Mouse (Mus musculus) gastrocnemius, postnatal 10 days (tissue): ENCODE measurements around the gene Armc9. TPM values are rescaled to one million over a fixed set of nuclear protein-coding genes. Genes with fewer than 3 reads are reported as not detected.
A peak's percentile ranks its signal among the peaks of the same experiment; 100 is the strongest.

Experiments used
- DNase-seq: peaks from one replicate; pipeline ENCODE4 v3.0.0; 2021; ENCODE audit warnings: mixed read lengths
- total RNA-seq, 2 experiments: library from RNA; stranded (reverse); gene quantifications; 2 replicates each; pipeline ENCODE4 v1.2.3; 2021

The Armc9 gene
- total RNA-seq, 2 experiments from 2014 or later: 2.7 to 6.0 TPM

DNA sequence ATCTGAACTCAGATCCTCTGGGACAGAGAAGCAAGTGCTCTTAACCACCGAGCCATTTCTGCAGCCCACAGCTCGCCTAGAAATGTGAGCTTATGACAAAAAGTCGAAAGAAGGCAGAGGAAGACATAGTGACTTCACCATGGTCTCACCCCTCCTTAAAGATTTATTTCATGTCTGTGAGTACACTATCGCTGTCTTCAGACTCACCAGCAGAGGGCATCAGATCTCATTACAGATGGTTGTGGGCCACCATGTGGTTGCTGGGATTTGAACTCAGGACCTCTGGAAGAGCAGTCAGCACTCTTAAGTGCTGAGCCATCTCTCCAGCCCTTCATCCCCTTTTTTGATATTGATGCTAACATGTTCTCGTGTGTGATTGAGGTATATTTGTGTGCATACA, 20.0 kb downstream of the Armc9 start:
- no peak for DNase-seq

DNA sequence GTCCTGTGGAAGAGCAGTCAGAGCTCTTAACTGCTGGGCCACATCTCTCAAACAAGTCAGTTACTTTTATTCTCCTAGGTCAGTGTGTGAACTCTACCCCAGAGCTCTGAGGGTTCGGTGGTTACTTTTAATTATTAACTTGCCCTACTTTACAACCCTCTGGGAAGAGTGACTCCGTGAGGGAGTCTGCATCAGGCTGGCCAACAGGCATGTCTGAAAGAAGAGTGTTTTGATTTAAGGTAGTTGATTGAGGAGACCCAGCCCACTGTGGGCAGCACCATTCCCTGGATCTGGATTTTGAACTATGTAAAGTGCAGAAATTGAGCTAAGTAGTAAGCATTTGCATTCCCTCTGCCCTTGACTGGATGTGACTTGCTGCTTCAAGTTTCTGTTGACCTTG, 21.5 kb downstream of the Armc9 start:
- no peak for DNase-seq

DNA sequence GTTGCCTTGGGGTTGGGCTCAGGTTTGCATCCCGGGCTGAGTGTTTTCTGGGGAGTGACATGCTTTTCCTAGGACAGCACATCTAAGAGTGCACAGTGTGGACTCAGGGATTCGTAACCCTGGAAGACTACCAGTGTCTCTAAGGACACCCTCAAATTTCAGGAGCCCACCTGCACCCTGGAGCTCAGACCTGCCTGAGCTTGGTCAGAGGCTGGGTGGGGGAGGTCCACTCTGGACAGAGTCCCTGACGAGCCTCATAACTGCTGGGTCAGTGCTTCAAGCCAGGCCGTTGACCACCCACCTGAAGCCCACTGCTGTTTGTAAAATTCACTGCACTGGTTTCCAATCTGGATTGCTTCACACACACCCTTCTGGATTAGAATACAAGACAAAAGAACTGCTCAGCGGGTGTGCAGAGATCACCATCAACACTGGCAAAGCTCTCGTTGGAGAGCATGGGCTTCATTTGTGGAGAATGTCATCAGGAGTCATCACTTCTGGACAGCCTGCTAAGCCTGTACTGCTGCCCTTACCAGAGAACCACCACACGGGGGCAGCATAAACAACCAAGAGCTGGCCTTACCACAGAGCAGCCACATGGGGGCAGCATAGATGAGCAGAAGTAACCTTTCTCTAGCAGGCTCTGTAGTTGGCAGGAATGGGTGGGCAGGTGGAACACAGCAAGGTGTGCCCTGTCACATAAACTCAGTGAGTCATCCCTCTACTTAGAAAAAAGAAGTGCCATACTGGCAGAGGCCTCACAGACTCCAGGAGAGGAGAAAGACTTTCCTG, 24.1 kb downstream of the Armc9 start:
- DNase-seq: peak; percentile 83

DNA sequence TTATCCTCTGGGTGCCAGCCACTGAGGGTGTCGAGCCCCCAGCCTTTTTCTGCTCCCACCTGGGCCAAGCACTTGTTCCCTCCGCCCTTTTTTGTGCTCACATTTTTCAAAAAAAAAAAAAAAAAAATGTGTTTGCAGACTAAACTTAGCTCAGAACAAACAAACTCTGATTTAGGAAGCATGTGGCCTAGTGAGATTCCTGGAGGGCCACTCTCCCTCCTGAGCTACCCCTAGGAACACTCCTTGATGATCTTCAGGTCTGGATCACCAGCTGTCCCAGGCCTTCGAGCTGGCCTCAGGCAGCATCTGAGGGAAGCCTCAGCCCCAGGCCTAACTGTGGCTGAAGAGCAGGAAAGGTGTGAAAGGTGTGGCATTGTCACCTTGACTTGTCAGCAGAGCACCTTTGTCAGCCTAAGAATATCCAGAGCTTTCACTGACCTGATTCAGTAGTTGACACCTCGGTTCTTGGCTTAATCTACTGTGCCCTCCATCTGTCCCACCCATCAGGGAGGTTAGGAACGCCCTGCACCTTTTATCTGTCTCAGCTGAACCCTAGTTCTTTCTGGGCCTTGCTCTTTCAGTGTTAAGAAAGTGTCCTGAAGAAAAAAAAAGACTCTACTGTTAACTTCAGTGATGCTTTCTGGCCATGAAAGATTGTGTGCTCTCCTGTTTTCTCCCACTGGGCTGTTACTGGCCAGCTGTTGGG, 27.6 kb downstream of the Armc9 start:
- DNase-seq: no peak

DNA sequence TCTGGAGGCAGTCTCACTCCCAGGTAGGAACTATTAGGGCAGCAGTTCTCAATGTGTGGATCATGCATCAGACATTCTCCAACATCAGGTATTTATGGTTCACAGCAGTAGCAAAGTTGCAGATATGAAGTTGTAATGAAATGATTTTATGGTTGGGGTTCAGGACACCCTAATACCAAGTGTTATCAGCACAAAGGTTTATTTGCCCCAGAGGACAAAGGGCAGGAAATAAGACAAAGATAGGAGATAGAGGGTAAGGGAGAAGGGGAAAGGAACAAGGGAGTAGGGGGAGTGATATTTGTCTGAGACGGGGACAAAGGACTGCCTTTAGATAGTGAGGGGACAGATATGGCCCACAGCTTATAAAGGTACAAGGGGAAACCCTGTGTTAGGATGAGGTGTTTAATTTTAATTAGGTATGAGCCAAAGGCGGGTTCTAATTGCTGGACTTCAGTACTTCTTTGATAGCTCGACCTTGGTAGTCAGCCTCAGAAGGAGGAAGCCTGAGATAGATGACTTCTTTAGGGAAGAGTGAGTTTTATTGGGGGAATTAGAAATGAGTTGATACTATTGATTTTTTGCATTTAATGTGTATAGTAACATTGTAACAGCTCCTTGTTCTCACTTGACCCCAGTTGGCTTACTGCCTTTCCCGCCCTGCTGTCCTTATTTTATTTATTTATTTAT, 29.1 kb downstream of the Armc9 start:
- DNase-seq: no peak

DNA sequence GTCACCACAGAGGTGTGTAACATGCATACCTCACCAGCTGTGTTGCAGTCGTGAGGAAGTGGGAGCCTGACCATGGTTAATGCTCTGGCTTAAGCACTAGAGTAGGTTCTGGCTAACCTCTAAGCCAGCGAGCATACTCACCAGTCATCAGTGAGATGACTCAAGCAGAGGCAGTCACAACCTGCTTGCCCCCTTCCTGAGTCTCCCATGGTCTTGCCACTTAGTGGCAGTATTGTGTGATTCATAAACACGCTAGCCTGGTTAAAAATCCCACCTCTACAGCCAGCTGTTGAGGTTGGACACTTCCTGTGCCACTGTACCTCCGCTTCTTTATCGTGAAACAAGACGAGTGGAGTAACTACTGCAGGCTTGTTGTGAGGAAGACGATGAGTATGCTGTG, 32.2 kb downstream of the Armc9 start:
- DNase-seq: no peak

DNA sequence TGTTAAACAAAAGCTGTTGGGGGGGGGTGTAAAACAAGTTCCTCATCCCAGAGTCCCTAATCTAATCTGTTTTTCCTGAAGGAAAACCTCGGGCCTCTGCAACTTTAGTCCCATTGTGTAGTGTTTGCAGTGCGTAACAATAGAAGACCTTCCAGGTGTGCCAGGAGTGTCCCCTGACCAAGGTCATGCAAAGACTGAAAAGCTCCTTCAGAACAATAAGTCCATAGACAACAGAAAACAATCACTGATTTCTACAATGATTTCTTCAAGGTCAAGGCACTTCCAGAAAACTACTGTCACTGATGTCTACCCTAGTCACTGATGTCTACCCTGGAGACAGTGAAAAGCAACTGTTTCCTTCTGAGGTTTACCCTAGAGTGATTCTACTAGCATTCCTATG, 33.3 kb downstream of the Armc9 start:
- no peak for DNase-seq

DNA sequence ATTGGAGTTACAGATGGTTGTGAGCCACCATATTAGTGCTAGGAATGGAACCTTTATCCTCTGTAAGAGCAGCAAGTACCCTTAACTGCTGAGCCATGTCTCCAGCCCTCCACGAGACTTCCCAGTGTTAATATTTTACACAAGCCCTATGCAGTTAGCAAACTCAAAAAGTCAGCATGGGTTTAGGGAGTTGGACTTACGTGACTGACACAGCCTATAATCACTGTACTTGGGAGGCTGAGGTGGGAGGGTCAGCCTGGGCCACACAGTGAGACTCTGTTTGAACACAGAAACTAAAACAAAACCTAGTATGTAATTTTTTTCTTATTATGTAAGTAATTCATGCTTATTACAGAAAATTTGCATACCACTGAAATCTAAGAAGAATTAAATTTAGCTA, 33.7 kb downstream of the Armc9 start:
- no peak for DNase-seq

DNA sequence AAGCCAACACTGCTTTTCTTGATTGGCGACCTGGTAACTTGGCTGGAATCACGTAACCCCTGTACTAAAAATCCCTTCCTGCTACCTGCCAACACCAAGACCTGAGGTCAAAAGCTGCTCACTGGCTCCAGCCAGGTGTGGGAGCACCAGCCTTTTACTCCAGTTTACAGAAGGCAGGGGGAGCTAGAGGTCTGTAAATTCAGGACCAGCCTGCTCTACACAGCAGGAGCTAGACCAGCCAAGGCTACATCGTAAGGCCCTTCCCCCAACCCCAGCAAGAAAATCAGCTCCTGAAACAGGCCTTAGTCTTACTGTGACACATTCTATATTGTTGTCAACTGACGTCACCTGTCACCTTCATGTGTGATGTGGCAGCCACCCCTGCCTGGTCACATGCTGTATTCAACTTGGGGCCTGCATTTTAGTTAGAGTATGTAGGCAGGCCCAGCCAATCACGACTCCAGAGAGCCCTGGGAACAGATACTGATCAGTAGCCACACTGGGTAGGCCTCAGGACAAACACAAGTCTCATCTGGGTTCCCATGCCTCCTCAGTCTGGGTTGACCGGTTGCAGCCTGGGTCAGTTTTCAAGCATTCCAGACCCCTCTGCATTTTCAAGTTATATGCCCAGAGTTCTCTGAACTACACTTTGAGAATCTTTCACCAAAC, 34.6 kb downstream of the Armc9 start:
- no peak for DNase-seq

DNA sequence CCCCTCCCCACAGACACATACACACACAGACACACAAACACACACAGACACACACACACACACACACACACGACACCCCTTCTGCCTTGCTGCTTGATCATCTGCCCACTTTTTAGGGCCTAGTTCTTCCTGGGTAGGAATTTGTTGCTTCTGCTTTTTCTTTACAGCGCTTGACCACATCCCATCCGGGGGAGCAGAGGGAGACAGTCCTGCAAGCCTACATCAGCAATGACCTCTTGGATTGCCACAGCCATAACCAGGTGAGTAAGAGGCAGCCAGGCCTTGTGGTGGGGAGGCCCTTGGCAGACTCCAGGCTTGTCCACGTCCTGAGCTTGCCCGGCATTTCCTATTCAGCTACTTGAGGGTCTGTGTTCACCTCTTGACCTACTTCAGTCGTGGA, 36.3 kb downstream of the Armc9 start:
- DNase-seq: no peak

DNA sequence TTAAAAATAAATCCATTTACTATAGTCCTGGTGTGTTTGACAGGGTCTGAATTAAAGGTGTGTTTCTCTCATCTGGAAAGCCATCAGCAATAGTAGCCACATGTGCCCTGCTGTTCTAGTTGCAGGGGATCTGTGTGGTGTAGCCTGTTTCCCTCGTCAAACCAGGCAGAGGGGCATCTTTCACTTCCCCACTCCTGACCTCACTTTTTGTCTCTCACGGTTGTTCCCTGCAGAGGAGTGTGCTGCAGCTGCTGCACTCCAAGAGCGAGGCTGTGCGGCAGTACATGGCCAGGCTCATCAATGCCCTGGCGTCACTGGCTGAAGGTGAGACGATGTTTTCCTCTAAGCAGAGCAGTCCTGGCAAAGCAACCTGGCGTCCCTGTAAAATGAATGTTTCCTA, 39.5 kb downstream of the Armc9 start:
- no peak for DNase-seq

DNA sequence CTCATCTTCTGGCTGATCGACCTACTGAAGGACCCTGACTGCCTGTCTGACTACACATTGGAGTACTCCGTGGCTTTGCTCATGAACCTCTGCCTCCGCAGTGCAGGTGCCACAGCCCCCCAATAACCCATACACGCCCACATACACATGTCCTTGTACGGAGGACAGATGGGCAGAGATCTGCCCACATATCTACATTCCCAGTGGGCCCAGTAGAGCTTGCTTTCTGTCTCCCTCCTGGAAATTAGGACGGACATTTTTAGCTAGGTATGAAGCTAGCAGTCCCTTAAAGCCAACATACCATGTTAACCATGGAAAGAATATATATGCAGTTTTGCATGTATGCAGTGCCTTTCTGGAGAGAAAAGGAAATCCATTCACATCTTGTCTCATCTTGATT, 43.7 kb downstream of the Armc9 start:
- no peak for DNase-seq

DNA sequence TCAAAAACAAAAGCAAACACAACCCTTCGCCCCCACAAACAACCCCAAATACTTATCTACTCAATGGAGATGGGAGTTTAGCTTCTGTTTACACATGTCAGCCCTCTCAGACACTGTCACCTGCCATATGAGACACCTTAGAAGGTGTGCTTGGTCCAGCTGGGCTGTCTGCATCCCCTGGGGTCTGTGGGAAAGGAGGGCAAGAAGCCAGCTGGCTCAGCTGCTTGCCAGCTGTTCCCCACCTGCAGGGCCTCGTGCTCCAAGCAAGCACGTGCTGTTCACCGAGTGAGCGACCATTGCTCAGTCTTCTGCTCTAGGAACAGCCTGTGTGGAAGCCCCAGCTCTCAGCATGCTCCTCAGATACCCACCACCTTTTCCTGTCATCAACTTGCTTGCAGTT, 44.4 kb downstream of the Armc9 start:
- no peak for DNase-seq

DNA sequence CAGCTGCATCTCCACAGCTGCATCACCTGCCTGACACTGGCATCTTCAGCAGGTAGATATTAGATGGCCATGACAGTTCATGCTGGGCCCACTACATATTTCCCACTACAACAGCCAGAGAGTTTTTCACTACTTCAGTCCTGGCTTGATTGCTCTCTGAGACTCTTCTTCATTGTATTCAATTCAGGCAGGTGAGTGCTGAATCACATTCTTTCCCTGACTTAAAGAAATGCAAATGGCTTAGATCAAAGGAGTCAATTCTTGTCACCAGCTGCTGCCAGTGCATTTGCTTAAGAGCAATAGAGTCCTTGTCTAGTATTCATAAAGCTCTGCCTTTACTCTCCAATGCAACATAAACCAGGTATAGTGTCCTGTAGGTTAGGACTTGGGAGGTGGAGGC, 46.7 kb downstream of the Armc9 start:
- DNase-seq: no peak

DNA sequence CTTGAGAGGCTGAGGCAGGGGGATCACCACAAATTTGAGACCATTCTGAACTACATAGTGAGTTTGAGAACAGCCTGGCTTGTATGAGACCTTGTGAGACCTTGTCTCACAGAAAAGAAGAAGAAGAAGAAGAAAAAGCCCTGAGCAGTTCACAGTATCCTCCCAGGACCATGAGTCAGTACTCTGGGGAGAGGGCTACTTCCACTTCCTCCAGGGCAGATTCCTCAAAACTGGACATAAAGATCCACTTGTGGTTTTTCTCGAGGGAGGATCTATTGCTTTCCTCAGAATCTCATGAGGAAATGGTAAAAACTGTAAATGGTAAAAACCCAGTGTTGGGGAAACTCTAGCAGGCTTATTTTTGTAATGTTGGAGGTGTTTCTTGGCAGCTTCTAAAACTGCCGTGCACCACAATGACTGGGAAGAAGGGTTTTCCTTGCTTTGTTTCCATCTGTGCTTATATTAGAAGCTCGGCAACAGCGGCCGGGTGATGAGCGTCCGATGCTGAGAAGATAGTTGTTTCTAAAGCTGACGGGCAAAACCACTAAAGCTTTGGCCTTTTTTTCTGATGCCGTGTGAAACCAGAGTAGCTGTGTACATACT, 48.1 kb downstream of the Armc9 start:
- no peak for DNase-seq

DNA sequence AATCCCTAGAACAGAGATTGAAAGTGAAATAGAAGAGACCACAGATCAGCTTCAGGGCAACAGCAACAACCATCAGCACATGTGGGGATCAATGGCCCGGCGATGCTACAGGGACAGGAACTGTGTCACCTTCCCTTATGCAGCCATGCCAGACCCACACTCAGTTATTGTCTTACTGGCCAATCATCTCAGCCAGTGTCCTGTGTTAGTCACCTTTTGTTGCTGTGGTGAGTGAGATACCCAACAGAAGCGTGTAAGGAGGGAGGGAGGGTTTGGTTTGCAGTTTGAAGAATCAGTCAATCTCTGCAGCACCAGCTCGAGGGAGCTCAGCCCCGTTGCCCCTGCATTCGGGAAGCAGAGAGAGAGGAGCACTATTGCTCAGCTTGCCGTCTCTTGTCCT, 56.1 kb downstream of the Armc9 start:
- no peak for DNase-seq

DNA sequence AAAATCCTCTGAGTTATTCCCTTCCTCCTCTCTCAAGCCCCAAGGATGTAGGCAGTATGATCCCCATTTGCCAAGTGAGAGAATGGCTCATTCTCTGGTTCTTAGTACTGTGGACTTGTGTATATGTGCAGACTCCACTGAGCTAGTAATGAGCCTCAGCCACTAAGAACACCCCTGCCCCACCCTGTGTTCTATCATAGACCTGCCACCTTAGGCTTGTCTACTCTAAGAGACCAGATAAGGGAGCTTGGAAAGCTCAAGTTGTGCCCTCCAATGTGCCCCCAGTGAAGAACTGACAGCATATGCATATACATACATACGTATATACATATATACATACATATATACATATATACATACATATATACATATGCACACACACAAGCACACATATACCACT, 56.9 kb downstream of the Armc9 start:
- no peak for DNase-seq

DNA sequence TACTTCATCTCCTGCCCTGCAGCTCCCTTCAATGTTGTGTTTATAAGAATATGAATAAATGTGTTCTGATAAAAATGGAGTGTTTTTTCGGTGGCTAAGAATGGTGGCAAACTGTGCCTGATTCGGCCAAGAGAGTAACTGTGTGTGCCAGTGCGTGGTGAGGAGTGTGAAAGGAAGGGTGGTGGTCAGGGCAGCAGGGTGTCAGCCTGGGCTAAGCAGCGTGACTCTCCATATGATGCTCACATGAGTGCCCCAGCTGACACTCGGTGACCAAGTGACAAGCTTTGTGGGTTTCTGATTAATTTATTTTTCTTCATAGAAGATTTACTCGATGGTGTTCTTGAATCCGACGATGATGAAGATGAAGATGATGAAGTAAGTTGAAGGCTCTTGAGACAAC, 58.2 kb downstream of the Armc9 start:
- DNase-seq: no peak

DNA sequence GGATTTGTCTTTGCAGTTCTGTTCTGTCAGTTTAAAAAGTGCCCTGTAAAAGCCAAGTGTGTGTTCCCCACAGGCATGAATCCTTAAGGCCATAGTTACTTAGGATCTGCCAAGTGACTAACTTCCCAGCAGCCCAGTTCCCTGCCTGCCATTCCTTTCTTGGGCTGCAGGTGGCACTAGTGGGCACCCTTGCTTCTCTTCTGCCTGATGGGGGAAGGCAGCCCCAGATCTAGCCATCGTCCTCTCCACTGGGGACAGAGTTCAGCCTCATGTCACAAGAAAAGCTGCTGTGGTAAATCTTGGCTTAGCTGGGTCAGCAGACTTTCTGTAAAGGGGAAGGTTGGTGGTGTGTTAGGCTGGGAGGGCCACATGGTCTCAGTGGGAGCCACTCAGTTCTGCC, 59.6 kb downstream of the Armc9 start:
- DNase-seq: peak; percentile 77

DNA sequence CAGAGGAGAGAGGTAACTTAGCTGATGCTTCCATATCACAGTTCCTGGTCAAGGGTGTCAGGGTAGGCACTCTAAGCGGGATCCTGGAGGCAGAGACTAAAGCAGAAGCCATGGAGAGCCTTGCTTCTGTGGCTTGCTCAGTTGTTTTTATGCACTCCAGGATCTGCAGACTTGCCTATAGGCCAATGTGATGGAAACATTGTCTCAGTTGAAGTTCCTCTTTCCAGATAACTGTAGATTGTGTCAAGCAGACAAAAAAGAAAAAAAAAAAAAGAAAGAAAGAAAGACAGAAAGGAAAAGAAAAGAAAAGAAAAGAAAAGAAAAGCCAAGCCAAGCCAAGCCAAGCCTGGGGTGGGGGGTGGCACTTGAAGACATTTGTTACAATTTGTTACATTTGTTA, 60.7 kb downstream of the Armc9 start:
- no peak for DNase-seq

DNA sequence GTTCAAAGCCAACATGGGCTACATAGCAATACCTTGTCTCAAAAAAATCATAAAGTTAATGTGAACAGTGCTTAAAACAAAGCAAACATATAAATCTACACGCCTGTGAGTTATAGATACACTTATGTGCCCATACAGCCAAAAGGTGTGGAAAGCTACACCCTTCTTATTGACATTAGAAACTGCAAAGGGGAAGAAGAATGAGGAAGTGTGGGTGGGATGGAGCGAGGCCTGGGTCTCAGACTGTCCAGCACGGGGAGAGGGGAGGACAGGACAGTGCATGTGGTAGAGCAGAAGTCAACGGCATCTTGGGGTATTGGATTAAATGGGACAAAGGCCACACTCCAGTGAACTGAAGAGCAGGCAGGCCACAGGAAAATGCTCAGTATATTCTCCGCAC, 61.8 kb downstream of the Armc9 start:
- no peak for DNase-seq

DNA sequence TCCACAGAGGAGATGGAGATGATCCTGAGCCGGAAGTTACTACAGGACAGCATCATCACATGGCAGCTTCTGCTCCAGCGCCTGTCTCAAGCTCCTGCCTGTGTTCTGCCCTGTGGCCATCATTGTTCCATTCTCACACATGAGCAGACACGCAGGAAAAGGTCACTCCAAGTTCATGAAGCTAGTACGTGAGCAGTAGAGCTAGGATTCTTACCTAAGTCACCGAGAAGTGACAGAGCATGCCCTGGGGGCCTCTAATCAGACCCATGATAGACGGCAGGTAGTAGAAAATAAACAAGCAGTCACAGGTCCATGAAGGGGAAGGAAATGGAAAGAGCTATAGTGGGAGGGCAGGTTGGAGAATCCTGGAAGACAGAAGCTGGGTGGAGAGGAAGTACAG, 63.4 kb downstream of the Armc9 start:
- no peak for DNase-seq

DNA sequence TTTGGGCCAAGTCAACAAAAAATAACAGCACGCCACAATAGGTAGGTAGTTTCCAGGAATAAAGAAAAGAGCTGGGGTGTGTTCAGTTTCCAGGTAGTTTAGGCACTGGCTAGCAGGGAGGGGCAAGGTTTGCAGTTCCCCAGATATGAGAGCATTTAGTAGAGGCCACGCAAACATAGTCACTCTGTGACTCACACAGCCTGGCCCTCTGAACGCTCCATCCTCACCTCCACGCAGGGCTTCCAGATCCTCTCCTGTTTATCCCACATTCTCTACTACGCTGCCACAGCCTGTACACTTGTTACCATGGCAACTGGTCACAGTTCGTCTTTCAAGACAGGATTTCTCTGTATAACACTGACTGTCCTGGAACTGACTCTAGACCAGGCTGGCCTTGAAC, 70.6 kb downstream of the Armc9 start:
- no peak for DNase-seq
